Comparison of ENCODE assay signal across 8 mouse cellular contexts in the genomic region with DNA sequence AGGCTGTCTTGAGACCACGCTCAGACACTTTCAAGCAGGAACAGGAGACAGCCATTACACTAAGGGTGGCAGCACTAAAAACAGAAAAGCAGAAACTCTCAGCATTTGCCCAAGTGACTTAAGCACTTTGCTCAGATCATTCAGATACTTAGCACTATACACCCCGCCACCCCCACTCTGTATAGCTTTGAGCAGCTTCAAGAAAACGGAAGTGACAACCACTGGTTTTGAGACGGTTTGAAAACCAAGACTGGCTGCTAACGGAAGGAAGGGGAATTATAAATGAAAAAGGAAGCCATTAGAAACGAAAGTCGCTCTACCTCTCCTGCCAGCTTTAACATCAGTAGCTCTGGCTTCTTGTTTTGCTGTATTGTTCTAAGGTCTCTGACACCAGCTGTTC. TPM values are rescaled to one million over a fixed set of nuclear protein-coding genes. Genes with fewer than 3 reads are reported as not detected.
DNase-seq lines count a peak whose midpoint lies in the region; ATAC-seq lines count a peak whose summit lies in the region.

No protein-coding gene starts in this region.

- no peak overlapping the region for H3K9ac ChIP-seq in heart, embryonic 11.5 days (ENCODE audit: low read depth, low read length)

- H3K27ac ChIP-seq in heart, embryonic 11.5 days (ENCODE audit: low read depth, low read length): no peak overlapping the region

- peaks cover 35% of the 10 kb centered on the region for H3K4me1 ChIP-seq in heart, embryonic 11.5 days (ENCODE audit: control insufficient read depth, insufficient read depth, low read length)

- no peak overlapping the region for H3K4me3 ChIP-seq in heart, embryonic 11.5 days (ENCODE audit: low read depth, low read length)

- intact Hi-C loops in gastrocnemius, postnatal 36 days (cut with DNase I): no loop called here

- H3K4me2 ChIP-seq in heart, embryonic 11.5 days: no peak overlapping the region

- no peak for ATAC-seq in heart, embryonic 11.5 days (replicated peaks; ENCODE audit: insufficient number of reproducible peaks, low FRiP score, low TSS enrichment)
- ATAC-seq in inflammation-experienced regulatory T-cells, adult 6 months: peak; percentile 74

- 79% methylated on average over 7 of the region's 7 CpGs for WGBS in heart, embryonic 11.5 days (ENCODE audit: insufficient replicate concordance)

- H3K36me3 ChIP-seq in heart, embryonic 11.5 days (ENCODE audit: control insufficient read depth, insufficient read depth, low read length): no peaks in the 10 kb centered on the region; the same call in 1 of the 2 replicates

- DNase-seq in heart, adult 8-10 months (ENCODE audit: low spot score): peak; percentile 22
- DNase-seq in B cell, adult 2 months: peak; percentile 83 to 90
- peak; percentile 92 for DNase-seq in naive thymus-derived CD4-positive, alpha-beta T cell, adult 2 months (ENCODE audit: low read depth)
- DNase-seq in cerebellum, adult 9-10 months: no peak
- DNase-seq in gastrocnemius, postnatal 36 days: no peak
- no peak for DNase-seq in cerebellum, adult 11-12 months

- H3K9me3 ChIP-seq in heart, embryonic 11.5 days (replicated peaks; ENCODE audit: control insufficient read depth, low read length): no peaks in the 10 kb centered on the region

- H3K27me3 ChIP-seq in heart, embryonic 11.5 days (ENCODE audit: control insufficient read depth, insufficient read depth, low read length): no peaks in the 10 kb centered on the region

RNA-seq across cellular contexts. Expression of a gene that starts 5.0 kb away (rescaled TPM):
- 10 to 100 TPM; 70.5 to 77.7 (median 75.8) TPM for total RNA-seq in heart, adult 8-10 months (2022)
- 3.2 and 7.0 TPM in 2 replicates for polyA plus RNA-seq in heart, embryonic 11.5 days (2014; fragmentation: Nextera tagmentation; extraction: Ambion mirVana)
- 10 to 100 TPM in 1 of 3 experiments, 1 to 10 TPM in 2; 7.7 to 13.6 (median 9.7) TPM for polyA plus RNA-seq in inflammation-experienced regulatory T-cells, adult 6 months (2017; shearing (Covaris generic))
- total RNA-seq in gastrocnemius, postnatal 36 days (2021): 10 to 100 TPM; 40.2 to 42.4 TPM

RNA-seq across cellular contexts. Expression of a gene that starts 22.6 kb away (rescaled TPM):
- 1 to 10 TPM; 4.2 to 6.0 (median 4.8) TPM for total RNA-seq in heart, adult 8-10 months (2022)
- polyA plus RNA-seq in heart, embryonic 11.5 days (2014; fragmentation: Nextera tagmentation; extraction: Ambion mirVana): 3.8 and 4.6 TPM in 2 replicates
- polyA plus RNA-seq in inflammation-experienced regulatory T-cells, adult 6 months (2017; shearing (Covaris generic)): 1 to 10 TPM; 3.1 to 4.1 (median 4.0) TPM
- total RNA-seq in gastrocnemius, postnatal 36 days (2021): 1 to 10 TPM; 2.5 to 3.2 TPM

RNA-seq across cellular contexts. Expression of a gene that starts 31.1 kb away (rescaled TPM):
- total RNA-seq in heart, adult 8-10 months (2022): 10 to 100 TPM; 28.4 to 36.3 (median 33.5) TPM
- 81.5 and 83.7 TPM in 2 replicates for polyA plus RNA-seq in heart, embryonic 11.5 days (2014; fragmentation: Nextera tagmentation; extraction: Ambion mirVana)
- polyA plus RNA-seq in inflammation-experienced regulatory T-cells, adult 6 months (2017; shearing (Covaris generic)): 10 to 100 TPM; 41.5 to 52.0 (median 46.5) TPM
- total RNA-seq in gastrocnemius, postnatal 36 days (2021): 10 to 100 TPM; 22.4 to 24.9 TPM

RNA-seq across cellular contexts. Expression of a gene that starts 36.6 kb away (rescaled TPM):
- 1 to 10 TPM in 2 of 4 experiments, under 1 TPM in 2; 0.57 to 1.2 (median 0.98) TPM for total RNA-seq in heart, adult 8-10 months (2022)
- 1.7 TPM in 2 replicates for polyA plus RNA-seq in heart, embryonic 11.5 days (2014; fragmentation: Nextera tagmentation; extraction: Ambion mirVana)
- polyA plus RNA-seq in inflammation-experienced regulatory T-cells, adult 6 months (2017; shearing (Covaris generic)): under 1 TPM in 1 of 3 experiments, not detected in 2; 0.62 TPM
- 1 to 10 TPM in 1 of 2 experiments, under 1 TPM in 1; 0.54 to 1.6 TPM for total RNA-seq in gastrocnemius, postnatal 36 days (2021)

RNA-seq across cellular contexts. Expression of a gene that starts 49.9 kb away (rescaled TPM):
- not detected for total RNA-seq in heart, adult 8-10 months (2022)
- not detected in 2 replicates for polyA plus RNA-seq in heart, embryonic 11.5 days (2014; fragmentation: Nextera tagmentation; extraction: Ambion mirVana)
- polyA plus RNA-seq in inflammation-experienced regulatory T-cells, adult 6 months (2017; shearing (Covaris generic)): not detected
- total RNA-seq in gastrocnemius, postnatal 36 days (2021): not detected

Comparison
In these comparisons a context has a peak if more than half of its experiments do, and no peak if none do; other contexts are left out.
1. DNase-seq: peak in heart, adult 8-10 months (single experiment), B cell, adult 2 months (2 of 2) and naive thymus-derived CD4-positive, alpha-beta T cell, adult 2 months (single experiment); none in cerebellum, adult 9-10 months (single experiment), gastrocnemius, postnatal 36 days (0 of 2) and cerebellum, adult 11-12 months (single experiment).